8 mouse cellular contexts compared by ENCODE assay signal in the genomic region with DNA sequence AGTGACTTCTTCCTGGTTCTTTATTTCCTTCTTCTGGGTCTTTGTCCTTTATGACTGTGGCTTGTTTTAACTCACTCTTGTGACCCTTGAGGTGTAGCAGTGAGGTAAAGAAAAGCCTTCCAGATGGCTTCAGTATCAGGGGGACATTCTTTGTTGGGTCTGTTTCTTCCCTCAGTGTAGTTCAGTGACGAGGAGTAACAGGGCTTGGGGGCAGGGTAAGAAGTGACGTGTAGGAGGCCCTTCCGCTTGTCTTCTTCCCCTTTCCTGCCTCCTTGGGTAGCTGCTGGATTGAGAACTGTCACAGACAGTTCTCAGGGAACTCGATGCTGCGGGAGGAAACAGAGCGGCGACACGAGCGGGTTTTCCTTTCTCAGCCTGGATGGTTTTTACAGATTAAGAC. TPM values are rescaled to one million over a fixed set of nuclear protein-coding genes. Genes with fewer than 3 reads are reported as not detected.
DNase-seq lines count a peak whose midpoint lies in the region; ATAC-seq and TF ChIP-seq lines count a peak whose summit lies in the region.

No protein-coding gene starts in this region.

- no peak for ATAC-seq in forebrain, postnatal 0 days
- no peak for ATAC-seq in forebrain, embryonic 15.5 days (replicated peaks)
- peak; percentile 59 for ATAC-seq in G1E (ENCODE audit: extremely low read depth, insufficient number of reproducible peaks, low FRiP score, poor library complexity, severe bottlenecking)

- no peak overlapping the region for H3K4me3 ChIP-seq in forebrain, postnatal 0 days (ENCODE audit: low read depth, low read length)
- no peak overlapping the region for H3K4me3 ChIP-seq in forebrain, embryonic 15.5 days
- H3K4me3 ChIP-seq in G1E (ENCODE audit: low read depth, low read length), result no peak overlapping the region

- no peak for DNase-seq in forebrain, postnatal 0 days
- peak; percentile 23 for DNase-seq in G1E (ENCODE audit: low spot score)
- DNase-seq in heart, adult 8-10 months (ENCODE audit: low spot score), result peak; percentile 67
- peak; percentile 34 to 45 for DNase-seq in kidney, postnatal 4 days
- DNase-seq in mesoderm, embryonic 11.5 days (ENCODE audit: low read depth, low spot score), result peak; percentile 26
- no peak for DNase-seq in cerebellum, postnatal 25 days
- no peak for DNase-seq in frontal cortex, postnatal 25 days (ENCODE audit: low spot score in 2 of 2)

- no peaks in the 10 kb centered on the region for H3K36me3 ChIP-seq in forebrain, postnatal 0 days (ENCODE audit: insufficient read depth)
- H3K36me3 ChIP-seq in forebrain, embryonic 15.5 days, result no peaks in the 10 kb centered on the region
- peaks cover 28% of the 10 kb centered on the region for H3K36me3 ChIP-seq in G1E (replicated peaks)

- no peak overlapping the region for H3K9ac ChIP-seq in forebrain, postnatal 0 days
- H3K9ac ChIP-seq in forebrain, embryonic 15.5 days (replicated peaks), result no peak overlapping the region

- H3K4me2 ChIP-seq in forebrain, postnatal 0 days (ENCODE audit: low read depth), result 0 out of 2 replicates have a peak overlapping the region, but pooled peaks have one; percentile 10
- H3K4me2 ChIP-seq in forebrain, embryonic 15.5 days (replicated peaks), result no peak overlapping the region

- H3K4me1 ChIP-seq in forebrain, postnatal 0 days (ENCODE audit: insufficient read depth), result peaks cover 11% of the 10 kb centered on the region
- H3K4me1 ChIP-seq in forebrain, embryonic 15.5 days, result peaks cover 63% of the 10 kb centered on the region
- peaks cover 40% of the 10 kb centered on the region for H3K4me1 ChIP-seq in G1E (ENCODE audit: insufficient read depth, low read depth, low read length)

- H3K9me3 ChIP-seq in forebrain, postnatal 0 days (ENCODE audit: low read length), result no peaks in the 10 kb centered on the region
- no peaks in the 10 kb centered on the region for H3K9me3 ChIP-seq in forebrain, embryonic 15.5 days
- no peaks in the 10 kb centered on the region for H3K9me3 ChIP-seq in G1E (replicated peaks)

- H3K27ac ChIP-seq in forebrain, postnatal 0 days (ENCODE audit: low read depth, low read length), result no peak overlapping the region
- H3K27ac ChIP-seq in forebrain, embryonic 15.5 days (replicated peaks), result no peak overlapping the region

- WGBS in forebrain, postnatal 0 days, result 32% methylated on average over 9 of the region's 9 CpGs
- 36% methylated on average over 9 of the region's 9 CpGs for WGBS in forebrain, embryonic 15.5 days

- no peak for TF ChIP-seq CTCF in forebrain, postnatal 0 days (IDR thresholded peaks at IDR 0.05; ENCODE audit: low read depth)
- TF ChIP-seq CTCF in G1E (IDR thresholded peaks at IDR 0.05; ENCODE audit: low read depth, low read length), result no peak

- no peaks in the 10 kb centered on the region for H3K27me3 ChIP-seq in forebrain, postnatal 0 days (ENCODE audit: insufficient read depth, low read length)
- H3K27me3 ChIP-seq in forebrain, embryonic 15.5 days, result no peaks in the 10 kb centered on the region
- H3K27me3 ChIP-seq in G1E (ENCODE audit: insufficient read depth, low read length), result no peaks in the 10 kb centered on the region

RNA-seq across cellular contexts. Expression of a gene that starts 43.0 kb away (rescaled TPM):
- total RNA-seq in forebrain, postnatal 0 days (2014; rRNA removed), result 97.8 and 132 TPM in 2 replicates
- 86.1 and 141 TPM in 2 replicates for polyA plus RNA-seq in forebrain, postnatal 0 days (2015; fragmentation: Nextera tagmentation; extraction: Ambion mirVana)
- polyA plus RNA-seq in forebrain, embryonic 15.5 days (2015; fragmentation: Nextera tagmentation; extraction: Ambion mirVana), result 163 TPM in 2 replicates
- total RNA-seq in G1E (2014; fragmentation: Nextera tagmentation) (93.8 and 112 TPM in 2 replicates), G1E (2017) (33.3 and 49.2 TPM in 2 replicates)
- polyA plus RNA-seq in G1E (2012), result 9.3 and 10.1 TPM in 2 replicates
- total RNA-seq in heart, adult 8-10 months (2022), result 10 to 100 TPM; 48.8 to 54.3 (median 53.0) TPM

Comparison
In these comparisons a context has a peak if more than half of its experiments do, and no peak if none do; other contexts are left out.
1. DNase-seq: peak in G1E (single experiment), heart, adult 8-10 months (single experiment), kidney, postnatal 4 days (2 of 2) and mesoderm, embryonic 11.5 days (single experiment); none in forebrain, postnatal 0 days (single experiment), cerebellum, postnatal 25 days (0 of 2) and frontal cortex, postnatal 25 days (0 of 2).